Mouse (Mus musculus) liver, embryonic 14.5 days (tissue): ENCODE measurements around the gene Spata20.

Experiments
- CTCF ChIP-seq: IDR thresholded peaks from 2 replicates; pipeline ENCODE4 v1.5.1; 2016; ENCODE audit warnings: antibody characterized with exemption, low read depth, control low read depth
- EP300 ChIP-seq: IDR thresholded peaks from 2 replicates; pipeline ENCODE4 v1.6.1; 2016; ENCODE audit warnings: antibody characterized with exemption, low read depth

DNA sequence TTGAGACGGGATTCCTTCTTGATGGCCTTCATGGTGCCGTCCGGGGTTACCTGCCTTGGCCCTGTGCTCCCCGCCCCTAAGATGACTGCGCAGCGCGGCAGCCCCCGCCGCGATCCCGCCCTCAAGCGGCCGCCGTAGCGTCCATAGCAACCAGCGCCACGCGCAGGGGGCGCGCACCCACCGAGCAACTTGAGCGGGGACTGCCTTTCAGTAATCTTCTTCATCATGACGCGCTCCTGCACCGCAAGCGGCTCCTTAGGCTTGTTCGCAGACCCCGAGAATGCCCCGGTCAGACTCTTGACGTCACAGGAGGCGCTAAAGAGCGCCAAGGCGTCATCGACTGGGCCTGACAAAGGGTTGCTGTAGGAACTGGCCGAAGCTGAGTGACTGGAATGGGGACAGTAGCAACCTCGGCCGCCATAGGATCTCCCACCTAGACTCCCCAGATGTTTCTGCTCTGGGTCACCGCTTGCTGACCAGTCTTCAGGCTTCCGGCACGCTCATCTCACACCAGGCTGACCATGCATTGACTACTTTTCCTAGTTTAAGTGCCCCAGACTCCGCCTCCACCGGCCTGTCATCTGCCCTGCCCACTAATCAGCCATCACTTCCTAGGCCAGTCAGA, 35.4 kb upstream of the Spata20 start, which contains the start of gene Mycbpap:
- peak; percentile 32; the same call in 1 of the 2 replicates for TF ChIP-seq CTCF
- no peak for TF ChIP-seq EP300
